Mouse (Mus musculus): ENCODE measurements around the gene Nutf2. TPM values are rescaled to one million over a fixed set of nuclear protein-coding genes. Genes with fewer than 3 reads are reported as not detected.

The Nutf2 gene
- polyA plus RNA-seq, 1 experiment from 2014 or later: 188 TPM

DNA sequence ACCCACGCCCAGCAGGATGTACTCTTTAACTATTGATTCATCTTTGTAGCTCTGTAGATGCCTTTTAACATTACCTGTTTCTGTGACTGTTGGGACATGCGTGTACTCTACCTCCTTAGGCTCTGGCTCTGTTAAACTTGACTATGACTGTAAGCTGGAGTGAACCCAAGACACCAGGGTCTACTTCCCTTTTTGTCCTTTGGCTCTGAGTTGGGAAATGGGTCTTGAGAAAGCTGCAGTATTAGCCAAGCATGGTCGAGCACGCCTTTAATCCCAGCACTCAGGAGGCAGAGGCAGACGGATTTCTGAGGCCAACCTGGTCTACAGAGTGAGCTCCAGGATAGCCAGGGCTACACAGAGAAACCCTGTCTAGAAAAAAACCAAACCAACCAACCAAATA is 1.9 kb upstream of the Nutf2 start:
- peaks cover 28% of the 10 kb centered on the region for H3K4me1 ChIP-seq (replicated peaks; ENCODE audit: insufficient read depth, low read length)

GRCm38 (mm10) chr8:105859314-105859713 is 1.1 kb upstream of the Nutf2 start:
- ATAC-seq (replicated peaks; ENCODE audit: low FRiP score, low read depth): no peak
- peaks cover 28% of the 10 kb centered on the region for H3K4me1 ChIP-seq (replicated peaks; ENCODE audit: insufficient read depth, low read length)
- H3K27ac ChIP-seq: peak overlapping the region; percentile 90
- no peak overlapping the region for H3K4me2 ChIP-seq (ENCODE audit: low read length)
- no peak for TF ChIP-seq CTCF (IDR thresholded peaks at IDR 0.05; ENCODE audit: low read depth)
- no peaks in the 10 kb centered on the region for H3K9me3 ChIP-seq (replicated peaks; ENCODE audit: low read length)
- 0 out of 2 replicates have a peak overlapping the region, but pooled peaks have one; percentile 2 for H3K9ac ChIP-seq (ENCODE audit: low read depth, low read length)
- no peaks in the 10 kb centered on the region for H3K27me3 ChIP-seq (ENCODE audit: insufficient read depth, low read length)
- no peaks in the 10 kb centered on the region for H3K36me3 ChIP-seq (ENCODE audit: insufficient read depth, low read length)
- WGBS: 58% methylated on average over 5 of the region's 5 CpGs
- DNase-seq (ENCODE audit: low spot score): no peak
- H3K4me3 ChIP-seq (replicated peaks; ENCODE audit: low read depth, low read length): no peak overlapping the region

More for the DNA sequence above, 1.9 kb upstream of the Nutf2 start:
- Histone ChIP-seq H3K9ac (ENCODE audit: low read depth, low read length) (no peak overlapping the region), H3K4me2 (ENCODE audit: low read length) (no peak overlapping the region), H3K27ac (no peak overlapping the region), H3K4me3 (replicated peaks; ENCODE audit: low read depth, low read length) (no peak overlapping the region), H3K27me3 (ENCODE audit: insufficient read depth, low read length) (no peaks in the 10 kb centered on the region), H3K9me3 (replicated peaks; ENCODE audit: low read length) (no peaks in the 10 kb centered on the region), H3K36me3 (ENCODE audit: insufficient read depth, low read length) (no peaks in the 10 kb centered on the region)
- no peak for ATAC-seq (replicated peaks; ENCODE audit: low FRiP score, low read depth)
- no peak for TF ChIP-seq CTCF (IDR thresholded peaks at IDR 0.05; ENCODE audit: low read depth)
- no peak for DNase-seq (ENCODE audit: low spot score)
- whole genome bisulfite sequencing: 83% methylated on average over 5 of the region's 5 CpGs

- ATAC-seq (replicated peaks; ENCODE audit: low FRiP score, low read depth) (no peak), DNase-seq (ENCODE audit: low spot score) (peak; percentile 65)
- Histone ChIP-seq H3K36me3 (ENCODE audit: insufficient read depth, low read length) (peaks cover 8% of the 10 kb centered on the region; the same call in 1 of the 2 replicates), H3K4me2 (ENCODE audit: low read length) (peak overlapping the region; percentile 77), H3K27ac (no peak overlapping the region; the same call in 1 of the 2 replicates), H3K4me1 (replicated peaks; ENCODE audit: insufficient read depth, low read length) (peaks cover 19% of the 10 kb centered on the region), H3K4me3 (replicated peaks; ENCODE audit: low read depth, low read length) (peak overlapping the region; percentile 97), H3K27me3 (ENCODE audit: insufficient read depth, low read length) (no peaks in the 10 kb centered on the region), H3K9me3 (replicated peaks; ENCODE audit: low read length) (no peaks in the 10 kb centered on the region), H3K9ac (ENCODE audit: low read depth, low read length) (peak overlapping the region; percentile 96)
- 0% methylated on average over 1 of the region's 1 CpGs for WGBS
- peak; percentile 53 for TF ChIP-seq CTCF (IDR thresholded peaks at IDR 0.05; ENCODE audit: low read depth)
Measured at GRCm38 (mm10) chr8:105861951-105862350, 1.6 kb downstream of the Nutf2 start.

DNA sequence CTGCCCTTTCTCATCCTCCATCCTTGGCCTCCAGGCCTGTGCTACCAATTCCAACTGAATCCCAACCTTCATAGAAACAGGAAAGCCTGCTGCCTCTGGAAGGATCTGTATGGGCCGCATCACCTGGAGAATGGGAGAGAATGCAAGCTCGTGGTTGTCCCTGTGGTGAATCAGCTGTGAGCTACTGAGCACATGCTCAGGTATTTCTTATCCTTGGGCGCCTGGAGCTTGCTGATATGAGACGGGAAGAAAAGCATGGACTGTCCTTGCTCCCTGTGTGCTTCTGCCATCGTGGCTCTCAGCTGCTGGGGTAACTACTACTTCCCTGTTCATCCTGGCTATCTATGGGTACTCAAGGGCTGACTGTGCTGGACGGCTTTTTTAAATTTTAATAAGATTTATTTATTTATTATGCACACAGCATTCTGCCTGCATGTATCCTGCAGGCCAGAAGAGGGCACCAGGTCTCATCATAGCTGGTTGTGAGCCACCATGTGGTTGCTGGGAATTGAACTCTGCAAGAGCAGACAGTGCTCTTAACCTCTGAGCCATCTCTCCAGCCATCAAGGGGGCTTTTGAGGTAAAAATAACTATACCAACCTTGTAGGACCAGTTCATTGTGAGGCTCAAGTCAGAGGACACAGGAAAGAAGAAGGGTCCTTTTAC is 6.1 kb downstream of the Nutf2 start:
- no peak for ATAC-seq (replicated peaks; ENCODE audit: low FRiP score, low read depth)
- Histone ChIP-seq H3K9ac (ENCODE audit: low read depth, low read length) (no peak overlapping the region), H3K4me3 (replicated peaks; ENCODE audit: low read depth, low read length) (no peak overlapping the region), H3K4me2 (ENCODE audit: low read length) (no peak overlapping the region), H3K27me3 (ENCODE audit: insufficient read depth, low read length) (no peaks in the 10 kb centered on the region), H3K9me3 (replicated peaks; ENCODE audit: low read length) (no peaks in the 10 kb centered on the region), H3K27ac (no peak overlapping the region), H3K4me1 (replicated peaks; ENCODE audit: insufficient read depth, low read length) (peaks cover 8% of the 10 kb centered on the region), H3K36me3 (ENCODE audit: insufficient read depth, low read length) (peaks cover 22% of the 10 kb centered on the region)
- WGBS: 84% methylated on average over 6 of the region's 6 CpGs
- peak; percentile 22 for DNase-seq (ENCODE audit: low spot score)
- peak; percentile 61 for TF ChIP-seq CTCF (IDR thresholded peaks at IDR 0.05; ENCODE audit: low read depth)

DNA sequence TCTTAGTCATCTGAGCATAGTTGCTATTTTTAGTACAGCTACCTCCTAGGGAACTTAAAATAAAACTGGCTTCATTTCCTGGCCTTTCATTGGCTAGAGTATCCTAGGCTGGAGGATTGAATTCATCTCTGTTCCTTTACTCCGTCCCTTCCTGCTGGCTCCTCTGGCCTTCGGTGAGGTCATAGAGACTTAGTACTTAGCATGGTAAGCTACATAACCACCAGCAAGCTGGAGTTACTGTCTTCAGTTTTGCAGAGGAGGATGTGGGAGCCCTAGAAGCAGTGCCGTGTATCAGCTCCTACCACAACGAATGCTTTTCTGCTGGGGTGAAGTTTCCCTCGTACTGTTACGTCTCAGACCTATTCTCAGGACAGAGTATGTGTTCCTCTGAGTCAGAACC is 13.9 kb downstream of the Nutf2 start:
- peaks cover 36% of the 10 kb centered on the region for H3K36me3 ChIP-seq (ENCODE audit: insufficient read depth, low read length)

DNA sequence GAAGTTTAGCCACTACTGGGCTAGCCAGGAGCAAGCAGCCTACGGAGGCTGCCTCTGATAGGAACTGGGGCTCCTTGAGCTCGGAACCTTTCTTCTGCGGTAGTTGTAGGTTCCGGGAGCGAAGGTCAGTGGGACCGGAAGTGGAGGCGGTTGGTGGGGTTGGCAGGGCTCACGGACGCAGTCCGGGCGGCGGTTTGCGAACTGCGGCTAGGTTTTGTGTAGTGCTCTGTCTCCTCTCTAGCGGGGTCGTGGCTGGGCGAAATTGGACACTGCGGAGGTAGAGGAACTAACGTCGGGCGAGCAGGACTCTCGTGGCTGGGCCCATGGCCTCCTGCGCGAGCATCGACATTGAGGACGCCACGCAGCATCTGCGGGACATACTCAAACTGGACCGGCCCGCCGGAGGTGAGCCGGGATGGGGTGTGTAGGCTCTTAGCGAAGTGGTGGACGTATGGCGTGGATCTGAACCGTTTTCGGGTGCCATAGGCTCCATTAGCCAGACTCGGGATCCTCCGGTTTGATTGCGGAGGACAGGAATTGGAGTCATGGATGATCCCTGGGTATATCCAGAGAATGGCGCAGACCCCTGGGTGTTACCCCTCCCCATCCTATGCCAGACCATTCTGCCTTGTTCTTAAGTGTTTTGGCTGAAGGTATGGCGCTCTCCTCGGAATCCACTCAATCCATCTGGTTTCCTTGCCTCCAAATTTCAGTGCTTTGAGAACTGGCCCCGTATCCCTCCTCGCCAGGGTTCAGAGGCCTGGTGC is 20.6 kb downstream of the Nutf2 start, which contains the start of gene Edc4:
Edc4 (plus strand) TSS at position 128 of the 767 bp plus-strand sequence.
- Histone ChIP-seq H3K4me2 (ENCODE audit: low read length) (peak within 1 kb of the TSS; percentile 80), H3K27ac (peak within 1 kb of the TSS; percentile 78), H3K27me3 (ENCODE audit: insufficient read depth, low read length) (no peaks in the 10 kb centered on the region), H3K4me1 (replicated peaks; ENCODE audit: insufficient read depth, low read length) (0 out of 2 replicates have a peak, but pooled peaks cover 9% of the 10 kb centered on the region), H3K9me3 (replicated peaks; ENCODE audit: low read length) (no peaks in the 10 kb centered on the region), H3K4me3 (replicated peaks; ENCODE audit: low read depth, low read length) (peak within 1 kb of the TSS; percentile 93), H3K9ac (ENCODE audit: low read depth, low read length) (peak within 1 kb of the TSS; percentile 89), H3K36me3 (ENCODE audit: insufficient read depth, low read length) (peaks cover 37% of the 10 kb centered on the region)
- DNase-seq (ENCODE audit: low spot score) (peak; percentile 90), ATAC-seq (replicated peaks; ENCODE audit: low FRiP score, low read depth) (peak; percentile 87)
- under 1% methylated on average over 45 of the region's 45 CpGs for WGBS
- TF ChIP-seq CTCF (IDR thresholded peaks at IDR 0.05; ENCODE audit: low read depth): no peak; the same call in 1 of the 2 replicates

More for the DNA sequence above, 13.9 kb downstream of the Nutf2 start:
- ATAC-seq (replicated peaks; ENCODE audit: low FRiP score, low read depth) (no peak), DNase-seq (ENCODE audit: low spot score) (peak; percentile 15)
- Histone ChIP-seq H3K27ac (no peak overlapping the region), H3K9me3 (replicated peaks; ENCODE audit: low read length) (no peaks in the 10 kb centered on the region), H3K4me2 (ENCODE audit: low read length) (no peak overlapping the region), H3K4me3 (replicated peaks; ENCODE audit: low read depth, low read length) (no peak overlapping the region), H3K4me1 (replicated peaks; ENCODE audit: insufficient read depth, low read length) (no peaks in the 10 kb centered on the region), H3K27me3 (ENCODE audit: insufficient read depth, low read length) (no peaks in the 10 kb centered on the region), H3K9ac (ENCODE audit: low read depth, low read length) (no peak overlapping the region)
- no peak for TF ChIP-seq CTCF (IDR thresholded peaks at IDR 0.05; ENCODE audit: low read depth)
- 79% methylated on average over 6 of the region's 6 CpGs for WGBS
